Mouse (Mus musculus): ENCODE results near the gene Cep41. TPM values are rescaled to one million over a fixed set of nuclear protein-coding genes. Genes with fewer than 3 reads are reported as not detected.

The Cep41 gene
- 6.1 and 7.6 TPM in 2 replicates for polyA plus RNA-seq (2012; rRNA removed)

GRCm38 (mm10) chr6:30693350-30693991 is at the start of gene Cep41:
TSS of gene Cep41 (minus strand) at chr6:30693749.
- peak; percentile 91 to 97 for DNase-seq (ENCODE audit: extremely low spot score in 1 of 2, low spot score in 1 of 2)

GRCm38 (mm10) chr6:30739177-30739747 is 45.7 kb upstream of the Cep41 start:
- DNase-seq (ENCODE audit: extremely low spot score in 1 of 2, low spot score in 1 of 2): peak in 1 of 2 experiments; percentile 42

GRCm38 (mm10) chr6:30738464-30739006 is 45.0 kb upstream of the Cep41 start:
- DNase-seq (ENCODE audit: extremely low spot score in 1 of 2, low spot score in 1 of 2): no peak

GRCm38 (mm10) chr6:30737548-30738463 is 44.3 kb upstream of the Cep41 start:
- peak in 1 of 2 experiments; percentile 82 for DNase-seq (ENCODE audit: extremely low spot score in 1 of 2, low spot score in 1 of 2)

GRCm38 (mm10) chr6:30736864-30737547 is 43.5 kb upstream of the Cep41 start:
- DNase-seq (ENCODE audit: extremely low spot score in 1 of 2, low spot score in 1 of 2): peak in 1 of 2 experiments; percentile 75

GRCm38 (mm10) chr6:30736372-30736762 is 42.8 kb upstream of the Cep41 start:
- DNase-seq (ENCODE audit: extremely low spot score in 1 of 2, low spot score in 1 of 2): no peak

- DNase-seq (ENCODE audit: extremely low spot score in 1 of 2, low spot score in 1 of 2): no peak
Measured at GRCm38 (mm10) chr6:30735728-30736371, 42.3 kb upstream of the Cep41 start.

- no peak for DNase-seq (ENCODE audit: extremely low spot score in 1 of 2, low spot score in 1 of 2)
Measured at GRCm38 (mm10) chr6:30734988-30735727, 41.6 kb upstream of the Cep41 start.

GRCm38 (mm10) chr6:30734465-30734864 is 40.9 kb upstream of the Cep41 start:
- no peak for DNase-seq (ENCODE audit: extremely low spot score in 1 of 2, low spot score in 1 of 2)

- DNase-seq (ENCODE audit: extremely low spot score in 1 of 2, low spot score in 1 of 2): no peak
Measured at GRCm38 (mm10) chr6:30732571-30733130, 39.1 kb upstream of the Cep41 start.

GRCm38 (mm10) chr6:30730301-30730971 is 36.9 kb upstream of the Cep41 start:
- no peak for DNase-seq (ENCODE audit: extremely low spot score in 1 of 2, low spot score in 1 of 2)

- DNase-seq (ENCODE audit: extremely low spot score in 1 of 2, low spot score in 1 of 2): no peak
Measured at GRCm38 (mm10) chr6:30723331-30723730, 29.8 kb upstream of the Cep41 start, which contains the start of gene Mest. TSS of gene Mest (plus strand) at chr6:30723547.

- DNase-seq (ENCODE audit: extremely low spot score in 1 of 2, low spot score in 1 of 2): no peak
Measured at GRCm38 (mm10) chr6:30722385-30723164, 29.0 kb upstream of the Cep41 start.

- peak in 1 of 2 experiments; percentile 42 for DNase-seq (ENCODE audit: extremely low spot score in 1 of 2, low spot score in 1 of 2)
Measured at GRCm38 (mm10) chr6:30716796-30717195, 23.2 kb upstream of the Cep41 start.

- no peak for DNase-seq (ENCODE audit: extremely low spot score in 1 of 2, low spot score in 1 of 2)
Measured at GRCm38 (mm10) chr6:30714891-30715471, 21.4 kb upstream of the Cep41 start.

GRCm38 (mm10) chr6:30713896-30714295 is 20.3 kb upstream of the Cep41 start:
- no peak for DNase-seq (ENCODE audit: extremely low spot score in 1 of 2, low spot score in 1 of 2)

- no peak for DNase-seq (ENCODE audit: extremely low spot score in 1 of 2, low spot score in 1 of 2)
Measured at GRCm38 (mm10) chr6:30713455-30713854, 19.9 kb upstream of the Cep41 start.

Data from frontal cortex, adult 2 months (tissue).